In the genomic region with DNA sequence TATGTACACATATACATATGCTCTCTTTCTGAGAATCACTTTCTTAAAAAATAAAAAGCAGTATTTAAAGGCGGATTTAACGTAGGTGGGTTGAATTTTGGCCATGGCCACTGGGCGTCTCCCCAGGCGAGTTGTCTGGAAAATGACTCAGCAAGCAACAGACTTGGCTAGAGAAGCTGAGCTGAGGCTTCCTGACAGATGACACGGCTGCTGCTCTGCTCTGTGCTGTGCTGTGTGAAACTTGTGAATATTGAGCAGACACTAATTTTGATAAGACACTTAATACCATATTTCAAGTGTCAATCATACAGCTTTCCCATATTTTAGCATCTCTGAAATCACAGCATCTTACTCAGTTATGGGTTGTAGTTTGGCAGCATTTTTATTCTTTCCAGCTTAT, we compare ENCODE assay signal across 12 mouse cellular contexts. TPM values are rescaled to one million over a fixed set of nuclear protein-coding genes. Genes with fewer than 3 reads are reported as not detected.
A peak's percentile ranks its signal among the peaks of the same experiment; 100 is the strongest.
DNase-seq lines count a peak whose midpoint lies in the region; ATAC-seq lines count a peak whose summit lies in the region.
"Had no signal": no experiment of that assay in that cellular context is flagged by ENCODE, and none has a peak within 500 bp of the region (broad histone marks: within the 10 kb centered on the region; RNA-seq: fewer than 3 reads in every experiment).

No protein-coding gene starts in this region.

- no peaks in the 10 kb centered on the region for H3K9me3 ChIP-seq in heart, embryonic 11.5 days (replicated peaks; ENCODE audit: control insufficient read depth, low read length)
- H3K9me3 ChIP-seq: limb, embryonic 13.5 days had no signal

- peak; percentile 21 for DNase-seq in adrenal gland, adult 2 months
- DNase-seq in adrenal gland, postnatal 4 days (ENCODE audit: low spot score in 2 of 2), result no peak
- peak; percentile 17 to 55 for DNase-seq in heart, adult 9 months (ENCODE audit: low spot score in 2 of 2)
- DNase-seq in brain, adult 2 months (ENCODE audit: low read depth, low spot score), result peak; percentile 76
- peak; percentile 13 to 21 for DNase-seq in heart, postnatal 36 days
- no peak for DNase-seq in thymus, postnatal 25 days
- no peak for DNase-seq in kidney, adult 18-20 months
- DNase-seq: kidney, adult 2 months; lung, embryonic 14.5 days; midbrain, embryonic 14.5 days had no signal

- no peaks in the 10 kb centered on the region for H3K27me3 ChIP-seq in heart, embryonic 11.5 days (ENCODE audit: control insufficient read depth, insufficient read depth, low read length)
- H3K27me3 ChIP-seq: limb, embryonic 13.5 days had no signal

- H3K36me3 ChIP-seq in heart, embryonic 11.5 days (ENCODE audit: control insufficient read depth, insufficient read depth, low read length), result no peaks in the 10 kb centered on the region

- WGBS in heart, embryonic 11.5 days (ENCODE audit: insufficient replicate concordance), result 77% methylated on average over 5 of the region's 5 CpGs

- intact Hi-C loops in heart, postnatal 36 days (cut with DNase I), result no loop called here

- no peak overlapping the region for H3K9ac ChIP-seq in heart, embryonic 11.5 days (ENCODE audit: low read depth, low read length)
- H3K9ac ChIP-seq: limb, embryonic 13.5 days; lung, embryonic 14.5 days had no signal

- no peak overlapping the region for H3K4me3 ChIP-seq in heart, embryonic 11.5 days (ENCODE audit: low read depth, low read length)
- H3K4me3 ChIP-seq: limb, embryonic 13.5 days had no signal

- H3K4me1 ChIP-seq in heart, embryonic 11.5 days (ENCODE audit: control insufficient read depth, insufficient read depth, low read length), result peaks cover 9% of the 10 kb centered on the region

- ATAC-seq in heart, embryonic 11.5 days (replicated peaks; ENCODE audit: insufficient number of reproducible peaks, low FRiP score, low TSS enrichment), result no peak

- no peak overlapping the region for H3K27ac ChIP-seq in heart, embryonic 11.5 days (ENCODE audit: low read depth, low read length)
- H3K27ac ChIP-seq: limb, embryonic 13.5 days had no signal

- no peak overlapping the region for H3K4me2 ChIP-seq in heart, embryonic 11.5 days
- H3K4me2 ChIP-seq: limb, embryonic 13.5 days; lung, embryonic 14.5 days had no signal

RNA-seq across cellular contexts. Expression of gene Slc12a3, which starts 38.4 kb away (rescaled TPM):
- under 1 TPM in 1 of 2 experiments, not detected in 1; 0.12 TPM for total RNA-seq in adrenal gland, adult 2 months (2021)
- 0.10 TPM in 1 of 2 replicates, not detected in the other for polyA plus RNA-seq in adrenal gland, adult 2 months (2012; rRNA removed)
- total RNA-seq in adrenal gland, postnatal 4 days (2021), result 10 to 100 TPM in 1 of 2 experiments, 1 to 10 TPM in 1; 1.0 to 29.0 TPM
- 0.20 TPM in 1 of 2 replicates, not detected in the other for polyA plus RNA-seq in heart, embryonic 11.5 days (2014; fragmentation: Nextera tagmentation; extraction: Ambion mirVana)
- total RNA-seq in heart, postnatal 36 days (2021), result under 1 TPM; 0.33 to 0.38 TPM
- polyA plus RNA-seq: limb, embryonic 13.5 days; lung, embryonic 14.5 days had no signal

Comparison
In these comparisons a context has a peak if more than half of its experiments do, and no peak if none do; other contexts are left out.
1. DNase-seq: peak in adrenal gland, adult 2 months (single experiment), heart, adult 9 months (2 of 2), brain, adult 2 months (single experiment) and heart, postnatal 36 days (2 of 2); none in adrenal gland, postnatal 4 days (0 of 2), thymus, postnatal 25 days (single experiment) and kidney, adult 18-20 months (single experiment).